Mouse (Mus musculus) spleen, postnatal 4 days (tissue): ENCODE results near the gene Tsc1.

ENCODE experiments used
- DNase-seq, 2 experiments: peaks; one replicate each; pipeline ENCODE4 v3.0.0; 2022; ENCODE audit warnings: low spot score in 2 of 2

Gene Tsc1

GRCm38 (mm10) chr2:28640461-28641424 lies at the start of gene Tsc1:
Tsc1 (plus strand) TSS chr2:28641228.
- peak; percentile 94 to 97 for DNase-seq

GRCm38 (mm10) chr2:28591479-28591878 lies 49.5 kb upstream of the Tsc1 start:
- no peak for DNase-seq

- peak; percentile 84 to 93 for DNase-seq
Observed at GRCm38 (mm10) chr2:28592809-28593208, 48.2 kb upstream of the Tsc1 start.

GRCm38 (mm10) chr2:28596021-28596420 lies 45.0 kb upstream of the Tsc1 start:
- DNase-seq: peak in 1 of 2 experiments; percentile 68

- peak; percentile 71 to 84 for DNase-seq
Observed at GRCm38 (mm10) chr2:28596998-28597397, 44.0 kb upstream of the Tsc1 start.

GRCm38 (mm10) chr2:28597733-28598547 lies 43.1 kb upstream of the Tsc1 start:
- peak; percentile 64 to 72 for DNase-seq

- peak in 1 of 2 experiments; percentile 71 for DNase-seq
Observed at GRCm38 (mm10) chr2:28598692-28599568, 42.1 kb upstream of the Tsc1 start.

GRCm38 (mm10) chr2:28599569-28599900 lies 41.5 kb upstream of the Tsc1 start:
- peak in 1 of 2 experiments; percentile 70 for DNase-seq

GRCm38 (mm10) chr2:28601720-28602590 lies 39.1 kb upstream of the Tsc1 start:
- DNase-seq: peak; percentile 88

- DNase-seq: no peak
Observed at GRCm38 (mm10) chr2:28603542-28603941, 37.5 kb upstream of the Tsc1 start.

- DNase-seq: peak in 1 of 2 experiments; percentile 65
Observed at GRCm38 (mm10) chr2:28605789-28606541, 35.1 kb upstream of the Tsc1 start.

- peak in 1 of 2 experiments; percentile 63 for DNase-seq
Observed at GRCm38 (mm10) chr2:28606601-28607340, 34.3 kb upstream of the Tsc1 start.

- DNase-seq: peak in 1 of 2 experiments; percentile 67
Observed at GRCm38 (mm10) chr2:28607341-28608165, 33.5 kb upstream of the Tsc1 start.

GRCm38 (mm10) chr2:28609851-28610250 lies 31.2 kb upstream of the Tsc1 start:
- DNase-seq: peak in 1 of 2 experiments; percentile 59

GRCm38 (mm10) chr2:28610716-28611406 lies 30.2 kb upstream of the Tsc1 start:
- no peak for DNase-seq

GRCm38 (mm10) chr2:28611407-28611787 lies 29.6 kb upstream of the Tsc1 start:
- DNase-seq: peak in 1 of 2 experiments; percentile 59

- DNase-seq: peak in 1 of 2 experiments; percentile 60
Observed at GRCm38 (mm10) chr2:28612436-28613063, 28.5 kb upstream of the Tsc1 start.
